Mouse (Mus musculus): ENCODE measurements around the gene Arl1. TPM values are rescaled to one million over a fixed set of nuclear protein-coding genes. Genes with fewer than 3 reads are reported as not detected.

Arl1 gene
- 193 and 206 TPM in 2 replicates for polyA plus RNA-seq (2014; fragmentation: Nextera tagmentation; extraction: Ambion mirVana)

DNA sequence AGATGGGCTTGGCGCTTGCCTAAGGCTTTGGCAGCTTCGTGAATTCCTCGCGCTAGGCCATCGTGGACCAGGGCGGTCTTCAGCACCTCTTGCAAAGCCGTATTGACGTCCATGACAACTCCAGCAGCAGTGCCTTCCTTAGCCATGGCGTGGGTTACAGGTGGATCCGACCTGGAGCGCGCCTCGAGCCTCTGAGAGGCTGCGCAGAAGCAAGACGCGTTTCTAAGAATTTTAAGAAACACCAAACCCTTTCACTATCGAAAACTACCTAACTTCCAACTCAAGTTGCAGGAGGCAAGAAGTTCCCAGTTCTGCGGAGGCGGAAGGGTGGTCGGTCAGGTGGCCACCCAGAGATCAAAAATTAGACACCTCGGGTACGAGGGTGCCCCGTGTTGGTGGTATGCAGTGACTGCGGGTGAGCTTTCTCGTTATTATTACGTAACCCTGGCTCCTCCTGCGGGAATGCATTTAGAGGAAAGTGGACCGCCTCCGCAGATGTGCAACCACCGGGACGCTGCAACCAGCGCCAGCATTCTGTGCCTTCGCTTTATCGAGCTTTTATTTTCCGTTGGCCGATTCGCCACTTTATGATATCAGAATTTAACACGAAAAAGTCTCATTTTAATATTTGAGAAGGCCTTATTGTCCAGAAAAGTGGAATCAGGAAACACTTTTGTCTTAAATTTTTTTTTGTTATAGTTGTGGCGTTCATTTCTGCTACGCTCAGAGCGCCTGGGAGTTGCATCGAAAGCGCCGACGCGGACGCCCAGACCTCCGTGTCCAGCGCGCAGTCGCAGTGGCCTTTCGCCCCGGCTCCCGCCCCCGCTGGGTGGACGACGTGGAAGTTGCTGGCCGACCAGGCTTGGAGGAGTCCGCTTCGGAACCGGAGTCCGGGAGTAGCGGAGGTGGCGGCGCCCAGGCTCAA, at the start of gene Arl1:
Arl1 (plus strand) TSS at position 288 of the 925 bp plus-strand sequence.
- Histone ChIP-seq H3K4me1 (ENCODE audit: insufficient read depth) (peaks cover 5% of the 10 kb centered on the region; the same call in 1 of the 2 replicates), H3K4me2 (peak within 1 kb of the TSS; percentile 84), H3K9ac (peak within 1 kb of the TSS; percentile 97), H3K4me3 (ENCODE audit: low read depth, low read length) (peak within 1 kb of the TSS; percentile 76), H3K27ac (ENCODE audit: low read depth) (peak within 1 kb of the TSS; percentile 89), H3K27me3 (ENCODE audit: insufficient read depth, low read length) (no peaks in the 10 kb centered on the region), H3K36me3 (ENCODE audit: insufficient read depth) (peaks cover 6% of the 10 kb centered on the region), H3K9me3 (ENCODE audit: low read depth, low read length) (no peaks in the 10 kb centered on the region)
- peak; percentile 96 for ATAC-seq (ENCODE audit: insufficient read depth)
- DNase-seq = peak; percentile 95
- TF ChIP-seq CTCF (IDR thresholded peaks at IDR 0.05; ENCODE audit: low read depth) = peak; percentile 34; the same call in 1 of the 2 replicates
- under 1% methylated on average over 65 of the region's 65 CpGs for WGBS

DNA sequence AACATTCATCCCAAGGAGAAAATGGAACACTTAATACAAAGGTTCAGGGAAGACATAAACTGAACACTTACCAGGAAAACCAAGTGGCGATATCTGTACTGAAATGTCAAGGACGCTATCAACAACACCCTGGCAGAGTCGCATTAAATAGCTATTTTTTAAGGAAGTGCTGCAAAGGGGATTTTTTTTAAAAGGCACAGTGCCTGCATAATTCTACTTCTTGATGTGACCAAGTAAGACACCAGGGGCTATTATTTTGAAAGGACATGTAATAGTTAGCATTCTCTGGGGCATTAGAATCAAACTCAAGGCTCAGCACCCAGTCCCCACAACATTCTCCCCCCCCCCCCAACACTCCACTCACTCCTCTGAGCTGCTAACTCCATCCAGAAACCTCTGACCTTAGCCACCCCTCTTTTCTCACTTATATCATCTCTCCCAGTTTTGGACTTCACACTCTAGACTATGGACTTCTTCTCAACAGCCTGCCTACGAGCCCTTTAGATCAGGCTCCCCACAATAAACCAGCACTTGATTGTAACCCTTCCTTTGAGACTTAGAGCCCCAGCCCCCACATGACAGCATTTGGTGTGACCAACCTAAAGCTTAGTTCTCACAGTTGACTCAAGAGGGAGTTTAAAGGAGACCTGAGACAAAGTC, 47.6 kb upstream of the Arl1 start:
- H3K4me1 ChIP-seq (ENCODE audit: insufficient read depth) = no peaks in the 10 kb centered on the region
- WGBS = 38% methylated on average over 4 of the region's 4 CpGs

DNA sequence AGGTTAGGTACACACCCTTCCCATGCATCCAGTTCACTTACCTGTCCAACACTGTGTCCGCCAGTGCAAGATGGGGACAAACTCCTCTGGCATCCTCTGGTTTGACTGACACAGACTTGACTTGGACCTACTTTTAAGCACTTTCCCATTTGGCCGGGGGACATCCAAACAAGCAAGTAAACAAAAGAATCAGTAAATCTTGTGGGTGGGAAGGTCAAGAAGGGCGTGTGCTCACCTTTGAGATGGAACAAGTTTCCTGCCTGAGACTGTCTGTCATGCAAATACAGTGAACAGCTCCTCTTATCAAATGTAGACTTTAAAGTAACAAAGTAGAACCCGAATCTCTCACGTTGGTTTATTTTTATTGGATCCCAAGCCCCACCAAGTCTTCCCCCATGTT, 45.7 kb upstream of the Arl1 start, which contains the start of gene Spic:
Spic (minus strand) TSS at position 91 of the 400 bp plus-strand sequence.
- DNase-seq = no peak
- Histone ChIP-seq H3K9me3 (ENCODE audit: low read depth, low read length) (no peaks in the 10 kb centered on the region), H3K27me3 (ENCODE audit: insufficient read depth, low read length) (no peaks in the 10 kb centered on the region), H3K4me1 (ENCODE audit: insufficient read depth) (no peaks in the 10 kb centered on the region), H3K9ac (no peak within 1 kb of the TSS), H3K4me2 (no peak within 1 kb of the TSS), H3K36me3 (ENCODE audit: insufficient read depth) (no peaks in the 10 kb centered on the region), H3K27ac (ENCODE audit: low read depth) (no peak within 1 kb of the TSS), H3K4me3 (ENCODE audit: low read depth, low read length) (no peak within 1 kb of the TSS)
- 65% methylated on average over 5 of the region's 5 CpGs for WGBS
- TF ChIP-seq CTCF (IDR thresholded peaks at IDR 0.05; ENCODE audit: low read depth) = no peak
- no peak for ATAC-seq (ENCODE audit: insufficient read depth)

More for the DNA sequence above, 47.6 kb upstream of the Arl1 start:
- Histone ChIP-seq H3K4me2 (no peak overlapping the region), H3K36me3 (ENCODE audit: insufficient read depth) (no peaks in the 10 kb centered on the region), H3K27me3 (ENCODE audit: insufficient read depth, low read length) (no peaks in the 10 kb centered on the region), H3K9me3 (ENCODE audit: low read depth, low read length) (no peaks in the 10 kb centered on the region), H3K27ac (ENCODE audit: low read depth) (no peak overlapping the region), H3K9ac (no peak overlapping the region), H3K4me3 (ENCODE audit: low read depth, low read length) (no peak overlapping the region)
- no peak for DNase-seq
- no peak for ATAC-seq (ENCODE audit: insufficient read depth)
- no peak for TF ChIP-seq CTCF (IDR thresholded peaks at IDR 0.05; ENCODE audit: low read depth)

DNA sequence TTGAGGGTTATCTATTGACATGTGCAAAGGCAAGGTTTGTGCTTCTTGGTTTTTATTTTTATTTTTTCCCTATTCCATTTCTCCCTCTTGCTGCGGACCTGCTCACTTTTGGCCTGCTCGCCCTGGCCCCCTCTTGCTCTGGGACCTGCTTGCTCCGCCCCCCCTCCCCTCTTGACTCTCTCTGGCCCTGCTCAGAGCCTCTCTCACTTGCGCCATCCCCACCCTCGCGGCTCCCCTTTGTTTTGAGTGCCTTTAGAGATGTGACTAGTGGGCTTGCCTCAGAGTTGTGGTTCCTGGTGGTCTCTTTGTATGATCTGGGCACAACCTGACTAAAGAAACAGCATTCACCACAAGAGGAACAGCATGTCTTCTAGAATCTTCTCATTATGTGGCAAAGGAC, 29.7 kb upstream of the Arl1 start:
- H3K9ac ChIP-seq = no peak overlapping the region
- no peak for ATAC-seq (ENCODE audit: insufficient read depth)
- WGBS = 71% methylated on average over 6 of the region's 6 CpGs
- H3K4me2 ChIP-seq = no peak overlapping the region
- no peak overlapping the region for H3K4me3 ChIP-seq (ENCODE audit: low read depth, low read length)
- no peak for TF ChIP-seq CTCF (IDR thresholded peaks at IDR 0.05; ENCODE audit: low read depth)
- H3K9me3 ChIP-seq (ENCODE audit: low read depth, low read length) = peaks cover 3% of the 10 kb centered on the region; the same call in 1 of the 2 replicates
- no peak for DNase-seq
- no peaks in the 10 kb centered on the region for H3K4me1 ChIP-seq (ENCODE audit: insufficient read depth)
- H3K27me3 ChIP-seq (ENCODE audit: insufficient read depth, low read length) = no peaks in the 10 kb centered on the region
- no peaks in the 10 kb centered on the region for H3K36me3 ChIP-seq (ENCODE audit: insufficient read depth)
- H3K27ac ChIP-seq (ENCODE audit: low read depth) = no peak overlapping the region

DNA sequence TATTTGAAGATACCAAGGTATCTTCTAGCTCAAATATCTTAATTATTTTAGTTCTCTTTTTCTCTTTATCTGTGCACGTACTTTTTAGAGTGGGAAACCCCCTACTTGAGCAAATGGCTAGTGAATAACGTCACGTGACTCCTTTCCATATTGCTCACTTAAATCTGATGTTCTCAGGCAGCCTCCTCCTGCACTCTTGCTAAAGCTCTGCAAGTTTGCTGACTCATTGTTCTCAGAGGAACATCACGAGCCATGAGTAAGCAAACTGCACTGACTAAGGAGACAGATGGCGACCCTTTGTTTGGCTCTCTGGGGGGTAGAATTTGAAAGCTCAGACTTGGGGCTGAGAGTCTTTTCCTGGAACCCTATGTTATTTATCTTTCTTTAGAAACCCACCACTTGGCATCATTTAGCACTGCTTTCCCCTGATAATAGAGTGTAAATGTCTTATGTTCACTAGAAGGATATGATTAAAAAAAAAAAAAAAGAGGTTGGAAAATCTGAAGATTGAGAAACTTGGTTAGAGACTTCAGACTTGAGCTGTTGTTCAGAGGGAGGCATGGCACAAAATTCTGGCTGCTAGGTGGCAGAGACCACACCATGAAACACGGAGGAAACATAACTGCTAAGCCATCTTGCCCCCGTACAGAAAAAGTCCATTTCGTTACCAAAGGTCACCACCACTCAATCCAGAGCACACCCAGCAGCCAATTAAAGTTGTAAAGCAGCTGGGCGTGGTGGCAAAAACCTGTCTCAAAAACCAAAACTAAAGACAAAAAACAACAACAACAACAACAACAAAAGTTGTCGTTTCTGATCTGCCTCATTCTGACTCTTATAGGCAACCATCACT, 21.8 kb upstream of the Arl1 start:
- peaks cover 3% of the 10 kb centered on the region; the same call in 1 of the 2 replicates for H3K9me3 ChIP-seq (ENCODE audit: low read depth, low read length)
- no peak overlapping the region for H3K9ac ChIP-seq
- H3K36me3 ChIP-seq (ENCODE audit: insufficient read depth) = no peaks in the 10 kb centered on the region
- TF ChIP-seq CTCF (IDR thresholded peaks at IDR 0.05; ENCODE audit: low read depth) = no peak
- no peaks in the 10 kb centered on the region for H3K27me3 ChIP-seq (ENCODE audit: insufficient read depth, low read length)
- H3K4me3 ChIP-seq (ENCODE audit: low read depth, low read length) = no peak overlapping the region
- ATAC-seq (ENCODE audit: insufficient read depth) = no peak
- no peak overlapping the region for H3K27ac ChIP-seq (ENCODE audit: low read depth)
- H3K4me1 ChIP-seq (ENCODE audit: insufficient read depth) = no peaks in the 10 kb centered on the region
- peak; percentile 13 for DNase-seq
- no peak overlapping the region for H3K4me2 ChIP-seq
- WGBS = 57% methylated on average over 10 of the region's 10 CpGs

DNA sequence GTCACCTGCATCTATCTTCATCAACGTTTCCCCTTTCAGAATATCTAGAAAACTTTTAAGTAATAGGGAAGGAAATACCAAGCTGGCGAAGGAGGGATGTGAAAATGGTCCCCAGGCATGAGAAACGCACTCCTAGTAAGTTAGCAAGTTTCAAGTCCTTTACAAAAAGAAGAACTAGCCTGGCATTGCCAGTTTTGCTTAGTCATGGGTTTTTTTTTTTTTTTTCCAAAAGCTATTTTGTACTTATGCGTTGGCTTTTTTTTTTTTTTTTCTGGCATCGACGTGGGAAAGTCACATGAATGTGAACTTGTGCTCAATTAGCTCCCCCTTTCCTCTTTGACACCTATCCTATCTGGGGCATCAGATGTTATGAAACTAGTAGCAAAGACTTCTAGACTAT, 18.3 kb upstream of the Arl1 start:
- no peaks in the 10 kb centered on the region for H3K27me3 ChIP-seq (ENCODE audit: insufficient read depth, low read length)
- H3K4me1 ChIP-seq (ENCODE audit: insufficient read depth) = no peaks in the 10 kb centered on the region
- H3K9ac ChIP-seq = no peak overlapping the region
- no peak overlapping the region for H3K4me2 ChIP-seq
- no peak for TF ChIP-seq CTCF (IDR thresholded peaks at IDR 0.05; ENCODE audit: low read depth)
- ATAC-seq (ENCODE audit: insufficient read depth) (no peak), DNase-seq (no peak)
- WGBS = 76% methylated on average over 6 of the region's 6 CpGs
- no peak overlapping the region for H3K27ac ChIP-seq (ENCODE audit: low read depth)
- H3K9me3 ChIP-seq (ENCODE audit: low read depth, low read length) = no peaks in the 10 kb centered on the region
- H3K36me3 ChIP-seq (ENCODE audit: insufficient read depth) = no peaks in the 10 kb centered on the region
- no peak overlapping the region for H3K4me3 ChIP-seq (ENCODE audit: low read depth, low read length)
